Mouse (Mus musculus): ENCODE measurements around the gene Tanc1.
"Not testable (repeated sequence)": the region's sequence is repeated elsewhere in the genome, so short reads cannot be mapped to it uniquely, and the experiment has no call there.

The Tanc1 gene

GRCm38 (mm10) chr2:59828777-59829508, 217.1 kb downstream of the Tanc1 start:
- DNase-seq (ENCODE audit: low spot score in 2 of 2) = no peak

DNA sequence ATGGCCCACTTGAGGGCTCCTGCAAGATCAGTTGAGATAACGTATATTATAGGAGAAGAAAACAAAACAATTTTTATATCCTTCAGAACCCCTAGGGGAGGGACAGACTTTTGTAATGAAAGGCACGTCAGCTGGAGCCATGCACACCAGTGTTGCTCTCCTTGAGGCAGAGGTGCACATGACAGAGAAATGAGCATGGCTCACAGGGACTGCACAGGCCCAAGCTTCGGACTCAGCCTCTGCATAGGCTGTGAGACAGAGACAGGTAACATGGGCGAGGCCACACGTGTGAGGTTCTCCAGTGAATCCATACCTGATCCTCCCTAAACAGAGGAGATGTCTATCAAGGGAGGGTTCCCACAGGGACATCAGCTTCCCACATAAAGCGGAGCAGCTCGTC, 217.9 kb downstream of the Tanc1 start:
- DNase-seq (ENCODE audit: low spot score in 2 of 2) = no peak

GRCm38 (mm10) chr2:59830151-59830550, 218.3 kb downstream of the Tanc1 start:
- DNase-seq (ENCODE audit: low spot score in 2 of 2) = no peak

DNA sequence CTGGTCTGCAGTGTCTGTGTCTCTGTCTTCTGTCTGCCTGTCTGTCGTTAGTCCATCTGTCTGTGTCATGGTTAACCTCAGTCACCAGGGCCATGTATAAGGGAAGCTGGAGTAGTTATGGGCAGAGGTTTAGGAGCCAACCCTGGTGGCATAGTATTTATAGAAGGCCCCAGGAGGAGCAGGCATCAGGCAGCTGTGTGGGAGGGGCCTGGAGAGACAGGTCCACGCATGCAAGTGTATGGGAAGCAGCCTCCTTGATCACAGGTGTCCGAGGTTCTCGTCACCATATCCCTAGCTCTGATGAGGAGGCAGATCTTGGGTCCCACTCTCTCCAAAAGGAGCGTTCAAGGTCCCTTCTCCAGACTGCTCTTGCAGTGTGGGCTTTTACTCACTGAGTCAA, 219.1 kb downstream of the Tanc1 start:
- no peak for DNase-seq (ENCODE audit: low spot score in 2 of 2)

- no peak for DNase-seq (ENCODE audit: low spot score in 2 of 2)
These were observed 220.0 kb downstream of the Tanc1 start for GRCm38 (mm10) chr2:59831831-59832230.

DNA sequence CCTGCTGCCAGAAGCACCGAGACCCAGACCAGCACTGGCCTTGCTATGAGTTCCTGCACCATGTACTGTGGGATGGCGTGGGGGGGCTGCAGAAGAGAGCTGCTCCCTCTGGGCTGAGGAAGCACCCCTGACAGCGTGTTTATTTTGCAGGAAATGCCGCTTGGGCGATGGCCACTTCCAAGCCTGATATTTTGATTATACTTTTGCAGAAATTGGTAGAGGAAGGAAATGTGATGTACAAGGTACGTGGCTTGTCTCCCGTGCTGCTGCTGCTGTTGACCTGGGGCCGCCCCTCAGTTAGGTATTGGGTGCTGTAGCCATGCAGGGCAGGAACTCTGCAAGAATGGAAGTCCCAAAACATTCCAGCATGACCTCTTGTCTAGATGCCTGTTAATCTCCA, 227.0 kb downstream of the Tanc1 start:
- no peak for DNase-seq (ENCODE audit: low spot score in 2 of 2)

DNA sequence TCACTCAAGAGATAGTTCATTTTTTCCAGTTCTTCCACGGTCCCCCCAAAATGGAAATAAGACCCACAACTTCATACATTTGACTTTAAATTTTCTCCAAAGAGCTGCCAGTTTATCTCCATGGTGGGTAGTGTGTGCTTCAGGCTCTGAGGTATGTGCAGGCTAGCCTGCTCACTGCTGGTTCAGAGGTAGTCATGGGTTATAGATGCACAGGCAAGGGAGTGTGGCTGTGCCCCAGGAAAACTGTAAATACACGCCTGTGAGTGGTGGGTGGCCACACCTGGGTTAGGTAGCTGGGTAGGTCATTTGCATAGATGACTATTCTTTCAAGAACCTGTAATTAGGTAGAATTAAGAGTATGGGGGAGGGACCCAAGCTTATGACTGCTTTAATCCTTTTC, 227.9 kb downstream of the Tanc1 start:
- DNase-seq (ENCODE audit: low spot score in 2 of 2) = no peak

DNA sequence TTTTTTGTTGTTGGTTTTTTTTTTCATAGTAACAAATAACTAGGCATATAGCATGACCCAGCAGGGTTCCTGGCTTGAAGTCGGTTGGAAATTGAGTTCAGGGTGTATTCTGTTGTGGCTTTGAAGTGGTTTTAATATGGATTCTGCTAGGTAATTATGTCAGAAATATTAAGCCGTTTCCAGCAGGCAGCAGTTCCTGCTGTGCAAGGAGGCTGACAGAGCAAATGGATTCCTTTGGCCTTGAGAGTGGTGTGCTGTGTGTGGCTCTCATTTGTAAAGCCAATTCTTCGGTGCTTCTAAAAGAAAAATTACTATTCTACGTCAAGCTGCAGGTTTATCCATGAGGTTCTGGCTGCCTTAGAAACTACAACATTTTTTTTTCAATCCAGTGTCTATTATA, 228.3 kb downstream of the Tanc1 start:
- DNase-seq (ENCODE audit: low spot score in 2 of 2) = no peak

GRCm38 (mm10) chr2:59841189-59841939, 229.5 kb downstream of the Tanc1 start:
- no peak for DNase-seq (ENCODE audit: low spot score in 2 of 2)

DNA sequence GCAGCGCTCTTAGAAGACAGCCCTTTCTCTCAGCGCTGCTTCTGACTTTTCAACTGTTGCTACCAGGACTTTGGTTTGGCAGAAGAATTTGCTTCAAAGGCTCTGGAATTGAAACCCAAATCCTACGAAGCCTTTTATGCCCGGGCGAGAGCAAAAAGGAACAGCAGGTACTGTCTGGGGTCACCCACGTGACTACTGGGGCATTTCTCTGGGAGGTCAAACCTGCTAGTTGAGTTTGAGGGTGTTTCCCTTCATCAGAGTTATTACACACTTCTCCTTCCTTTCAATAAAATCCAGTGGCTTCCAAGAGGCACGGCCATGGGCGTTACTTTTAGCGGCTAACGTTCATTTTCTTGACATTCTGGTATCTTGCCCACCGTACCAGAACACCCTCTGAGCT, 230.1 kb downstream of the Tanc1 start:
- DNase-seq (ENCODE audit: low spot score in 2 of 2) = no peak

- no peak for DNase-seq (ENCODE audit: low spot score in 2 of 2)
These were observed 230.7 kb downstream of the Tanc1 start for GRCm38 (mm10) chr2:59842556-59843008.

DNA sequence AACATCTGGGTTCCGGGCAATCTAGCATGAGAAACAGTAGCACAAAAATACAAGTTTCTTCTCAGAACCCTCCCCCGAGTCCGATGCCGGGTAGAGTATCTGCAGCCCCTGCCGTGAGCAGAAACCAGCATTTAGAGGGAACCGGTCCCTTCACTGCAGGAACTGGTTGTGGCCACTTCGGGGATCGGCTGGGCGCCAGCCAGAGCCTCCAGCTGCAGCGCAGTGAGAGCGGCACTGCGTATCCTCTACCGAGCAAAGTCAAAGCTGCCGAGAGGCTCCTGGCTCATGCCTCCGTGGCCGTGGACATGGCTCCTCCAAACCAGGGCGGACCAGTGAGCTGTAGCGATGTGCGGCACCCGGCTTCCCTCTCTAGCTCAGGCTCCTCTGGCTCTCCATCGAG, 231.3 kb downstream of the Tanc1 start:
- DNase-seq (ENCODE audit: low spot score in 2 of 2) = no peak

DNA sequence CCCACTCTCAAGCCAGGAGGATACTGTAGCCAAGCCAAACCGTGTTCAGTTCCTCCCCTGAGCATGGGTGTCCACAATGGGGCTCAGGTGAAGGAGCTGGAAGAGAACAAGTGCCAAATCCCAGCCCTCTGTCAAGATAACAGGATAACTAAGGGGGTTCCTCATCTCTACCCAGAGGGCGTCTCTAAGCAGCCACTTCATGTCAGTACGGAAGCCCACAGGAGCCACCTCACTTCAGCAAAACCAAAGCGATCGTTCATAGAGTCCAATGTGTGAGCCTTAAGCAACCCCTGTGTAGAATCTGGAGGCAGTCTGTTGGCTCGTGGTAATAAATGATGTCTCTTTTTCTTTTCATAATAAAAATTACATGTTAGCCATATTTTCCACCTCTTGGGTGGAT, 232.0 kb downstream of the Tanc1 start:
- DNase-seq (ENCODE audit: low spot score in 2 of 2) = no peak

DNA sequence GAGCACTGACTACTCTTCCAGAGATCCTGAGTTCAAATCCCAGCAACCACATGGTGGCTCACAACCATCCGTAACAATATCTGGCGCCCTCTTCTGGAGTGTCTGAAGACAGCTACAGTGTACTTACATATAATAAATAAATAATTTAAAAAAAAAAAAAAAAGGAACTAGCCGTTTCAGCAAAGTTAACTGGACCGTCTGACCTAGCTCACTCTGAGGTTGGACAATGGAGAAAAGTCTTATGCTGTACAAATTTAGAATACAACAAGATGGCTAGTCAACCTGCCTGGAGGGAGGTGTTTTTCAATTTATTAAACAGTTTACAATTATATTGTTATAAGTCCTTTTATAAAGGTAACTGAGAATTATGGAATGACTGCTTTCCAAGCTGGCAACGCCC, 240.0 kb downstream of the Tanc1 start:
- not testable (repeated sequence) for DNase-seq (ENCODE audit: low spot score in 2 of 2)

GRCm38 (mm10) chr2:59852916-59853315, 241.1 kb downstream of the Tanc1 start:
- DNase-seq (ENCODE audit: low spot score in 2 of 2) = no peak

DNA sequence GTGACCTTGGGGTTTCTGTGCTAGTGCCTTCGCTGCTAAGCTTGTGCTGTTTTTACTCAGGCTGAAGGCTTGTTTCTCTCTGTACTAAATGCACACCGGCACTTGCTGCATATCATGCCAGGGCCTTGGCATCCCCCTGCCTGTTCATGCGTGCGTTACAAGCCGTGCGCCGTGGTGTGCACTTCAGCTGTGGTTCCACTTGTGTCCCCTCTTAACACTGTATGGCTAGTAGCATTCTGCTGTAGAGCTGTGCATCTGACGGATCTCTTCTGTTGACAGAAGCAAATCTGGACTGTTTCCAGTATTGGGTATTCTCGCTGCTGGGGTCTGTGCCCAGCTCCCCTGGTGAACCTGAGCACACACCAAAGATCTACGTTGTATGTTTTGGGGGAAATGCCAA, 241.7 kb downstream of the Tanc1 start:
- no peak for DNase-seq (ENCODE audit: low spot score in 2 of 2)

DNA sequence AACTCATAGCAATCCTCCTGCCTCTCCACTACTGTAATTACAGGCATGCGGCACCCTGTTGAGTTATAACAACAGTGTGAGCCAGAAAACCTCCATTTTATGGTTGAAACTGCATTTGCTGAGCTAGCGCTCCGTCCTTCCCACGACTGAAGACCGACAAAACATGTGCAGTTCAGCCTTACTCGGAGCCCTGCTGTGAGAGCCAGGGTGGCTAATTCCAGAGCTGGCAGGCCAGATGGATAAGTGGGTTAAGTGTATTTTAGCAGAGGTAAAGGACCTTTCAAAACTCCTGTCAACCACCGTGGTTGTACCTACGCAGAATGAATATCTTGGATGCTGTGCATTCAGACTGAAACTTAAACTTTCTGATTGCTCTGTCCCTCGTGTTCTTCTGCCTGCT, 242.5 kb downstream of the Tanc1 start:
- no peak for DNase-seq (ENCODE audit: low spot score in 2 of 2)

- no peak for DNase-seq (ENCODE audit: low spot score in 2 of 2)
These were observed 250.8 kb downstream of the Tanc1 start for GRCm38 (mm10) chr2:59862618-59863017.

- no peak for DNase-seq (ENCODE audit: low spot score in 2 of 2)
These were observed 258.7 kb downstream of the Tanc1 start for GRCm38 (mm10) chr2:59870526-59870925.

DNA sequence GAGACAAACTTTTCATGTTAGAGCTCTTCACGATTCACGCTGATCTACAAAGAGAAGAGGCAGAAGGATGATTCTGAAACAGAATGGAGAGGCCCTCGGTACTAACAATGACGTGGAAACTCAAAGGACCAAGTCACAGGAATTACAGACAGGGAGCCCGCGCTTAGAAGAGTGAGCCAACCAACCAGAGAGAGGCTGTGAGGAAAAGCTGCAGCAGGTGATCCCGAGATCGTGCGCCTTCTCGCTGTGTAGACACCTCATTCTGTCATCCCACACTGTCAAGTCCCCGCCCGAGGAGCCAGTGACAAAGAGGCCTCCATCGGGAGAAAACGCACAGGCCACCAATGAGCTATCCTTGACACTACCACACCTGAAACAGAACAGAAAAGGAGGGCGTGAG, 264.6 kb downstream of the Tanc1 start:
- no peak for DNase-seq (ENCODE audit: low spot score in 2 of 2)

DNA sequence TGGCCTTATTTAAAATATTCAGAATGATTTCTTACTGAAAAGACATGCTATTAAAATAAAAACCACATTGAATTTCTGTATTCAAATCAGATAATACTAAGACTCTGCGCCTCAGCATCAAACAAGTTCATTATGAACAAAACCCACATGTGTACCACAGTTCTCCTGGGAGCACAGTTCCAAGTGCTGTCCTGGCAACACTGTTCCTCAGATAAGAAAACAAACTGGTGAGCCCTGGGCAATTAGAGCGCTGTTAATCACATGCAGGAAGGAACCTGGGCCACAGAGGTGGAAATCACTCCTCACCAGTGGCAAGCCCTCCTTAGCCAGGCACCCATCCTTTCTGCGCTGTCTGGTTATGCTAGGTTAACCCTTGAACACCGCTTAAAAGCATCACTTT, 265.5 kb downstream of the Tanc1 start:
- no peak for DNase-seq (ENCODE audit: low spot score in 2 of 2)

GRCm38 (mm10) chr2:59878221-59878620, 266.4 kb downstream of the Tanc1 start:
- no peak for DNase-seq (ENCODE audit: low spot score in 2 of 2)

- no peak for DNase-seq (ENCODE audit: low spot score in 2 of 2)
These were observed 269.6 kb downstream of the Tanc1 start for GRCm38 (mm10) chr2:59881404-59881803.

Data from frontal cortex, postnatal 14 days (tissue).